Mouse (Mus musculus) limb, embryonic 13.5 days (tissue): ENCODE measurements at regions not wholly inside any gene's neighbourhood (a gene's known extent, or its start where the extent isn't known, plus 50 kb on each side); places are given as distances from the start of the nearest gene placed in this dataset.

Source experiments
- ATAC-seq: fragments of 200-750 bp; cut with Nextera tagmentation; 2 replicates; pipeline ENCODE4 v1.8.0; 2017; ENCODE audit warnings: low read depth, moderate number of reproducible peaks, moderate TSS enrichment; ENCODE audit not compliant: low FRiP score
- H3K27ac ChIP-seq: fragments of 300-500 bp; sonication (generic); 2 replicates; pipeline ENCODE4 v1.5.1; 2015; ENCODE audit warnings: inconsistent platforms, mild to moderate bottlenecking, moderate library complexity
- H3K27me3 ChIP-seq: fragments of 300-500 bp; sonication (generic); 2 replicates; pipeline ENCODE4 v1.6.1; 2015; ENCODE audit warnings: mild to moderate bottlenecking, inconsistent platforms
- H3K36me3 ChIP-seq: fragments of 300-500 bp; sonication (generic); 2 replicates; pipeline ENCODE4 v1.6.1; 2015; ENCODE audit warnings: inconsistent platforms, mild to moderate bottlenecking, moderate library complexity
- H3K4me1 ChIP-seq: fragments of 300-500 bp; sonication (generic); 2 replicates; pipeline ENCODE4 v1.6.1; 2015; ENCODE audit warnings: inconsistent platforms
- H3K4me2 ChIP-seq: fragments of 300-500 bp; sonication (generic); replicated peaks from 2 replicates; pipeline ENCODE4 v1.6.1; 2015; ENCODE audit warnings: inconsistent platforms, mild to moderate bottlenecking, moderate library complexity
- H3K4me3 ChIP-seq: fragments of 300-500 bp; sonication (generic); 2 replicates; pipeline ENCODE4 v1.5.1; 2015; ENCODE audit warnings: moderate library complexity, mild to moderate bottlenecking, inconsistent platforms
- H3K9ac ChIP-seq: fragments of 300-500 bp; sonication (generic); 2 replicates; pipeline ENCODE4 v1.6.1; 2015; ENCODE audit warnings: mild to moderate bottlenecking, inconsistent platforms
- H3K9me3 ChIP-seq: fragments of 300-500 bp; sonication (generic); 2 replicates; pipeline ENCODE4 v1.6.1; 2016; ENCODE audit warnings: inconsistent platforms
- whole genome bisulfite sequencing: fragments of 180-500 bp; shearing (Covaris S2); methylation state at CpG from one replicate; pipeline ENCODE4 v1.1.7; 2015; 5-methylcytosine and 5-hydroxymethylcytosine counted together

DNA sequence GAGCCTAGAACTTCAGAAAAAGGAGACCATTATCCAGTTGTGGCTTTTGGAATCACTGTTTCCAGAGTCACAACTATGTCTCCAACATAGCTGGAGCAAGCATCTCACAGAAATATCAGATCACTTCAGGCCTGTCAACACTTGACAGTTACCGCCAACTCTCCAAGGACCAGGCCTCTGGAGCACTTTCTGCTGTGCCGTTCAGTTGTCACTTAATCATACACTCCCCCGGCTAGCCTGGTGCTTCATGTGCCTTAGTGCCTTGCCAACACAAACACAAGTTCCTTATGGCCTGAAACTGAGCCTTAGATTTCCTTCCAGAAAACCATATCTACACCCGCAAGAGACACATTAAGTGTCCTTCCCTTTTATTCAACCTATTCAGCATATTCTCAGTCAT is 421.8 kb downstream of the Meis1 start:
- H3K9ac ChIP-seq = no peak overlapping the region
- H3K4me2 ChIP-seq = no peak overlapping the region
- 83% methylated on average over 4 of the region's 4 CpGs for WGBS
- H3K27me3 ChIP-seq = peaks cover 3% of the 10 kb centered on the region; the same call in 1 of the 2 replicates
- no peaks in the 10 kb centered on the region for H3K36me3 ChIP-seq
- H3K4me1 ChIP-seq = no peaks in the 10 kb centered on the region
- no peak for ATAC-seq
- no peaks in the 10 kb centered on the region for H3K9me3 ChIP-seq
- no peak overlapping the region for H3K4me3 ChIP-seq
- no peak overlapping the region for H3K27ac ChIP-seq

- no peaks in the 10 kb centered on the region for H3K36me3 ChIP-seq
- no peaks in the 10 kb centered on the region for H3K9me3 ChIP-seq
- no peak overlapping the region for H3K9ac ChIP-seq
- ATAC-seq = no peak
- WGBS = 92% methylated on average over 1 of the region's 1 CpGs
- no peak overlapping the region for H3K4me3 ChIP-seq
- H3K4me1 ChIP-seq = no peaks in the 10 kb centered on the region
- H3K27me3 ChIP-seq = 0 out of 2 replicates have a peak, but pooled peaks cover 2% of the 10 kb centered on the region
- no peak overlapping the region for H3K27ac ChIP-seq
- H3K4me2 ChIP-seq = no peak overlapping the region
These were observed 428.3 kb downstream of the Meis1 start for GRCm38 (mm10) chr11:18590487-18590886.

DNA sequence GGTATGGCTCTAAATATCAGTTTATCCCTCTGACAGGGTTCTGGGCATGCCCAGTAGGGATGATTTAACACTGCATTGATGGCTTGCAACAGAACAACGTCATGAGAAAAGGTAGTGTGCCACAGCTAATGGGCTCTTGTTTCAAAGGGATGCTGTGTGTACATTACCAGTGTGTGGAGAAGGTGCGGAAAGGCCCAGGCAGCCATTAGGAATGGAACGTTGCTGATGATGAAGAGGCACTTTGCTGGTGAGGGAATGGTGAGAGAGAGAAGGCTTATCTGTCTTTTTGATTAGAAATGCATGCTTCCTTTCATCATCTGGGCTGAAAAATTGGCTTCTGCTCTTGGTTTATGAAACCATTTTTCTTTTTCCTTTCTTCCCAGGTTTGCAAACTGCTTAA is 432.3 kb downstream of the Meis1 start:
- no peaks in the 10 kb centered on the region for H3K36me3 ChIP-seq
- no peak overlapping the region for H3K27ac ChIP-seq
- ATAC-seq = no peak
- H3K4me3 ChIP-seq = no peak overlapping the region
- WGBS = 45% methylated on average over 3 of the region's 3 CpGs
- H3K4me1 ChIP-seq = no peaks in the 10 kb centered on the region
- no peak overlapping the region for H3K9ac ChIP-seq
- H3K27me3 ChIP-seq = 0 out of 2 replicates have a peak, but pooled peaks cover 8% of the 10 kb centered on the region
- H3K4me2 ChIP-seq = no peak overlapping the region
- H3K9me3 ChIP-seq = no peaks in the 10 kb centered on the region

DNA sequence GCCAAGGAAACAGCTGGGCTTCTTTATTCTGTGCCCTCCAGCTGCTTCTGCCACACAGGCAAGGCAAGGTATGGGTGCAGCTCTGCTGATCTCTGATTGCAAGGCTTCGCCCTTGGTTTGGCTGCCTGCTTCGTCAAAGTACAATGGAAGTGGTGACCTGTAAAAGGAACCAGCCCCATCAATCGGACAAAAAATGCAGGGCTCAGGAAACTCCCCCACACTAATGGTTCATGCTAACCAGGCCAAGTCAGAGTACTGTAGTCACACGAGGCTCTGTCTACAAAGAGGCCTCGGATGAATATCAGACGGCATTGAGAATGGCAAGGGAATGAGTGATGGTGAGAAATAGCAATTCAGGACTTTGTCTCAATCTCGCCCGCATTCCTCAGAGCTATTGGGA is 433.8 kb downstream of the Meis1 start:
- Histone ChIP-seq H3K27me3 (0 out of 2 replicates have a peak, but pooled peaks cover 8% of the 10 kb centered on the region), H3K4me3 (no peak overlapping the region), H3K4me2 (no peak overlapping the region), H3K36me3 (no peaks in the 10 kb centered on the region), H3K27ac (no peak overlapping the region), H3K9ac (no peak overlapping the region), H3K9me3 (no peaks in the 10 kb centered on the region), H3K4me1 (no peaks in the 10 kb centered on the region)
- ATAC-seq = no peak
- WGBS = 81% methylated on average over 8 of the region's 8 CpGs

- Histone ChIP-seq H3K4me3 (no peak overlapping the region), H3K27me3 (0 out of 2 replicates have a peak, but pooled peaks cover 5% of the 10 kb centered on the region), H3K9ac (no peak overlapping the region), H3K9me3 (no peaks in the 10 kb centered on the region), H3K4me1 (no peaks in the 10 kb centered on the region), H3K27ac (no peak overlapping the region), H3K4me2 (no peak overlapping the region), H3K36me3 (no peaks in the 10 kb centered on the region)
- 91% methylated on average over 1 of the region's 1 CpGs for WGBS
- ATAC-seq = no peak
These were observed 436.0 kb downstream of the Meis1 start for GRCm38 (mm10) chr11:18582781-18583161.

DNA sequence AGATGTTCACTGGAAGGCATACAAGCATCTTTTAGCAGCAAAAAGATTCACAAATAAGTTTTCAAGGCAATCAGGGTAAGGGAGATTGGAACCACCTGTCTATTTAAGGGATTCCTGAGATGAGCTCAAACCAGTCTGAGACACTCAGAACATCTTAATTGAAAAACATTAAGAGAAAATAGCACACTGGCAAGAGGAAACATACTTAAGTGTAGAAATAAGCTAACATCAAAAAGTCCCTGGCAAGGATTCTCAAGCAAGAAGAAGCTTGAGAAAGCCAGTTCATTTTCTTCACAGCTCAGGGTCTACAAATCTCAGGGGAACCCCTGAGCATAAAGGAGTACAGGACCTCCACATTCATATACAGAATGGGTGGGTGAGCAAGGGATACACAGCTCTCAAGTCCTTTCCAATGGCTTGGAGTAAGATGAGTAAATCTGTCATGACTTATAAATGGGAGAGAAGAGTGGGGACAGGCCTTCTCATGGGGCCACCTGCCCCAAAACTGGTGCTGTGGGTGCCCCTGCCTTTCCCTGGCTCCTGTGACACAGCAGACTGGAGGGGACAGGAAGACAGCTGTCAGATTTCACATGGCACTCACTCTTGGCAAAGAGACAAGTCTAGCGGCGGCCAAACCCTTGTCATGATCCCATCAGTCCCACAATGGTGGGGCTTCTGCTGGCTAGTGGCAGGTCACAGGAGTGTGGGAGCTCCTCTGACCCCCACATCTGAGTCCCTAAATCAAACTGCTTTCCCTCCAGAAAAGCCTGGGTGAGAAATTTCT is 436.6 kb downstream of the Meis1 start:
- no peaks in the 10 kb centered on the region for H3K36me3 ChIP-seq
- H3K27me3 ChIP-seq = 0 out of 2 replicates have a peak, but pooled peaks cover 5% of the 10 kb centered on the region
- no peak for ATAC-seq
- 75% methylated on average over 2 of the region's 2 CpGs for WGBS
- no peak overlapping the region for H3K4me3 ChIP-seq
- no peak overlapping the region for H3K9ac ChIP-seq
- no peaks in the 10 kb centered on the region for H3K4me1 ChIP-seq
- H3K27ac ChIP-seq = no peak overlapping the region
- H3K9me3 ChIP-seq = no peaks in the 10 kb centered on the region
- no peak overlapping the region for H3K4me2 ChIP-seq

GRCm38 (mm10) chr11:18581078-18581800 is 437.5 kb downstream of the Meis1 start:
- no peaks in the 10 kb centered on the region for H3K9me3 ChIP-seq
- H3K4me2 ChIP-seq = no peak overlapping the region
- H3K4me1 ChIP-seq = no peaks in the 10 kb centered on the region
- no peaks in the 10 kb centered on the region for H3K36me3 ChIP-seq
- no peak for ATAC-seq
- H3K9ac ChIP-seq = no peak overlapping the region
- WGBS = 78% methylated on average over 8 of the region's 8 CpGs
- H3K27me3 ChIP-seq = 0 out of 2 replicates have a peak, but pooled peaks cover 5% of the 10 kb centered on the region
- H3K27ac ChIP-seq = no peak overlapping the region; the same call in 1 of the 2 replicates
- no peak overlapping the region for H3K4me3 ChIP-seq

- WGBS = 84% methylated on average over 4 of the region's 4 CpGs
- no peaks in the 10 kb centered on the region for H3K36me3 ChIP-seq
These were observed 447.1 kb downstream of the Meis1 start for GRCm38 (mm10) chr11:18571557-18572209.

GRCm38 (mm10) chr11:18563011-18563410 is 455.8 kb downstream of the Meis1 start:
- no peak for ATAC-seq
- Histone ChIP-seq H3K4me3 (no peak overlapping the region), H3K36me3 (no peaks in the 10 kb centered on the region), H3K9ac (no peak overlapping the region), H3K9me3 (no peaks in the 10 kb centered on the region), H3K27me3 (no peaks in the 10 kb centered on the region), H3K27ac (no peak overlapping the region), H3K4me2 (no peak overlapping the region), H3K4me1 (0 out of 2 replicates have a peak, but pooled peaks cover 2% of the 10 kb centered on the region)
- WGBS = 92% methylated on average over 2 of the region's 2 CpGs

More at GRCm38 (mm10) chr11:18571557-18572209, 447.1 kb downstream of the Meis1 start:
- Histone ChIP-seq H3K4me1 (no peaks in the 10 kb centered on the region), H3K4me3 (no peak overlapping the region), H3K9ac (no peak overlapping the region), H3K27me3 (no peaks in the 10 kb centered on the region), H3K27ac (no peak overlapping the region), H3K4me2 (no peak overlapping the region), H3K9me3 (no peaks in the 10 kb centered on the region)
- ATAC-seq = no peak

DNA sequence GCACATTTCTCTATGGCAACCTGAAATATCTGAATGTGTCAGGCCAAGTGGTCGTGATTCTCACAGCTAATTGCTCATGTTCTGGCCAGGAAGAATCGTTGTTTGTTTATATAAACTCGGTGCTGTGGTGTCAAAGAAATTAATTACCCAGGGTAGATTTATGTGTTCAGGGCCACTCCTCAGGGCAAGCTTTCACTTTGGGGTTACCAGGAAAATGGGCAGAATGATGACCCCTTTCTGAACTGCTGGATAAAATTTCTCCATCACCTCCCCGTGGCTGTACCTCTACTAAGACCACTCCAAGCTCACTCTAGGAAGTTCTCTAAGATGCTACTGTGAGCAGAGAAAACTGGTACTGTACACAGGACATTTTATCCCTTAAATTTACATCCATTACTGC is 460.1 kb downstream of the Meis1 start:
- Histone ChIP-seq H3K9me3 (no peaks in the 10 kb centered on the region), H3K36me3 (no peaks in the 10 kb centered on the region), H3K9ac (no peak overlapping the region), H3K4me2 (no peak overlapping the region), H3K4me3 (no peak overlapping the region), H3K4me1 (peaks cover 11% of the 10 kb centered on the region; the same call in 1 of the 2 replicates), H3K27ac (no peak overlapping the region), H3K27me3 (no peaks in the 10 kb centered on the region)
- WGBS = 12% methylated on average over 4 of the region's 4 CpGs
- no peak for ATAC-seq

GRCm38 (mm10) chr11:18535592-18535857 is 483.3 kb downstream of the Meis1 start:
- ATAC-seq = peak; percentile 61; the same call in 1 of the 2 replicates
- H3K4me3 ChIP-seq = no peak overlapping the region
- 33% methylated on average over 2 of the region's 2 CpGs for WGBS

More at GRCm38 (mm10) chr11:18535592-18535857, 483.3 kb downstream of the Meis1 start:
- Histone ChIP-seq H3K9ac (no peak overlapping the region), H3K4me2 (no peak overlapping the region), H3K4me1 (0 out of 2 replicates have a peak, but pooled peaks cover 8% of the 10 kb centered on the region), H3K27ac (no peak overlapping the region), H3K9me3 (no peaks in the 10 kb centered on the region), H3K27me3 (0 out of 2 replicates have a peak, but pooled peaks cover 3% of the 10 kb centered on the region), H3K36me3 (no peaks in the 10 kb centered on the region)
